Mouse (Mus musculus): ENCODE results near the gene Tiam2. TPM values are rescaled to one million over a fixed set of nuclear protein-coding genes. Genes with fewer than 3 reads are reported as not detected.

The Tiam2 gene
- polyA plus RNA-seq, 1 experiment = 0.58 TPM

DNA sequence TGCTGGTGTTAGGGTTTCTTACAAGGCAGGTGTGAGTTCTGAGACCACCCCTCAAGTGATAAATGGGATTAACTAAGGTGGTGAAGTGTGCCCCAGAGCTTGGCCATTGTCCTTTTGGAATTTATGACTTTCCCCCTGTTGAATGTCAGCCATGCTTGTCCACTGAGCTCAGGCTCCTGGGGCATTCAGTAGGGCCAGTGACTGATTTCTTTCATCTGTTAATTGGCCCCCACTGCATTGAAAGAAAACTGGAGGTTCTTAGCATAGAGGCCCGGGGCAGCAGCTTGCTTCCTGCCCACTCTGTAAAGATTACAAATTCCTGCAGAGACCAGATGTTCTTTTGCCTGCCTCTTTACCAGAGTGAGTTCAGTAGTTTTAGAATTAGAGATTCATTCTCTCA, 80.7 kb downstream of the Tiam2 start:
- Histone ChIP-seq H3K27ac (ENCODE audit: insufficient read depth, low read length) (no peak overlapping the region), H3K4me3 (ENCODE audit: extremely low read depth, insufficient read depth, insufficient read length) (no peak overlapping the region), H3K36me3 (ENCODE audit: control insufficient read depth, insufficient read depth, low read length) (no peaks in the 10 kb centered on the region), H3K27me3 (ENCODE audit: control insufficient read depth, insufficient read depth, low read length) (no peaks in the 10 kb centered on the region), H3K4me1 (ENCODE audit: control insufficient read depth, insufficient read depth, insufficient read length) (no peaks in the 10 kb centered on the region)
- whole genome bisulfite sequencing = 47% methylated on average over 1 of the region's 1 CpGs
- no peak for TF ChIP-seq POLR2A (IDR thresholded peaks at IDR 0.05; ENCODE audit: low read depth, low read length)
- TF ChIP-seq CTCF (IDR thresholded peaks at IDR 0.05; ENCODE audit: extremely low read depth, insufficient read depth, insufficient read length, insufficient replicate concordance) = no peak
- no peak for DNase-seq (ENCODE audit: low read depth in 1 of 2, low spot score in 2 of 2)

DNA sequence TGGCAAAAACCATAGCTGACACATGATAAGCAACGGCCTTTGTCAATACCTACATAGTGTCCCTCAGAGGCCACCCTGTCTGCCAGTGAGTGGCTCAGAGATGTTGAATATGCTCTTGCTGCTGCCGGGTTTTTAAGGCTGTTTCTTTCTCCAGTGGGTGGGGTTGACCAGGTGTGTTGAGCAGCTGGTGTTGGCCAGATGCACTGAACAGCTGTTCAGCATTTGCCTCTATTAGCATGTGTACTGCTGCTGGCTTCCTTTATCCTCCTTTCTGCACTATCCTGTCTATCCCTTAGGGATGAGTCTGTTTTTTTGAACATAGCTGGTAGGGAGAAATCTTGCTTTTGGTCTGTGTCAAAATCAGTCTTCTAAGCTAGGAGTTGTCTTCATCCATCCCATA, 83.9 kb downstream of the Tiam2 start:
- no peak for DNase-seq (ENCODE audit: low read depth in 1 of 2, low spot score in 2 of 2)
- H3K36me3 ChIP-seq (ENCODE audit: control insufficient read depth, insufficient read depth, low read length) = no peaks in the 10 kb centered on the region
- no peak overlapping the region for H3K4me3 ChIP-seq (ENCODE audit: extremely low read depth, insufficient read depth, insufficient read length)
- no peaks in the 10 kb centered on the region for H3K27me3 ChIP-seq (ENCODE audit: control insufficient read depth, insufficient read depth, low read length)
- 72% methylated on average over 2 of the region's 2 CpGs for WGBS
- no peak overlapping the region for H3K27ac ChIP-seq (ENCODE audit: insufficient read depth, low read length)
- H3K4me1 ChIP-seq (ENCODE audit: control insufficient read depth, insufficient read depth, insufficient read length) = no peaks in the 10 kb centered on the region
- no peak for TF ChIP-seq CTCF (IDR thresholded peaks at IDR 0.05; ENCODE audit: extremely low read depth, insufficient read depth, insufficient read length, insufficient replicate concordance)
- TF ChIP-seq POLR2A (IDR thresholded peaks at IDR 0.05; ENCODE audit: low read depth, low read length) = no peak

DNA sequence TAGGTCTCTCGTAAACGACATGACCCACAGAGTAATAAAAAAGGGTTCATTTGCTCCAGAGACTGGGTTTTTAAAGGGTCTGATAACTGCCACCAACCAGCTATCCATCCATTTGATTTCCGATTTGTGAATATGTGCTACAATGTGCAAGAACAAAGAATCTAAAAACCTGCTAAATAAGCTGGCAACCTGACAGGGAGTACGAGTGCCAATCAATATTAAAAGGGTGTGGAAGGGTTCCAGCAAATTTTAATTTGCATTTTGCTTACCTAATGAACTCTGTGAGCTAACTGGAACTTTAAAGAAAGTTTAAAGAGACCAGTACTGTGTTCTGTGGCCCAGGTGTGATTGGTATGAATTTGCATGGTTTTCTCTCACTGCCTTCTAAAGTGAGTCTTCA, 86.4 kb downstream of the Tiam2 start:
- 88% methylated on average over 4 of the region's 4 CpGs for WGBS
- Histone ChIP-seq H3K27me3 (ENCODE audit: control insufficient read depth, insufficient read depth, low read length) (no peaks in the 10 kb centered on the region), H3K4me1 (ENCODE audit: control insufficient read depth, insufficient read depth, insufficient read length) (no peaks in the 10 kb centered on the region), H3K36me3 (ENCODE audit: control insufficient read depth, insufficient read depth, low read length) (no peaks in the 10 kb centered on the region), H3K27ac (ENCODE audit: insufficient read depth, low read length) (no peak overlapping the region), H3K4me3 (ENCODE audit: extremely low read depth, insufficient read depth, insufficient read length) (no peak overlapping the region)
- no peak for DNase-seq (ENCODE audit: low read depth in 1 of 2, low spot score in 2 of 2)
- TF ChIP-seq CTCF (IDR thresholded peaks at IDR 0.05; ENCODE audit: extremely low read depth, insufficient read depth, insufficient read length, insufficient replicate concordance) (no peak), POLR2A (IDR thresholded peaks at IDR 0.05; ENCODE audit: low read depth, low read length) (no peak)

DNA sequence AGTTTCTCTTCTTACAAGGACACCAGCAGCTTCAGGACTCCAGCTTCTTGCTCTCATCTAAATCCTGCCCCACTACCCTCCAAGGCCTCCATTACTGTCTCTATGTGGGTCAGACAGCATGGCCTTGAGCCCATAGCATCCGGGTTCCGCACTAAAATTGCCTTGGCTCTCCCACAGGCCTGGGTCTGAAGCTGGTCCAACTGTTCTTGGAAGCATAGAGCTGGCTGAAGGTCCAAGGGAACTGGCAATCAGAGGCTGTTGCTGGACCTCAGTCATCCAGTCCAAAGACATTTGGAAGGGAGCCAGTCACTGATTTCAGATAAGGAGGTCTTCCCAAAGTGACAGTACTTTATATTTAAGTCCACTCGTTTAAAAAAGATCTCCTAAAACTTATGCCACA, 89.2 kb downstream of the Tiam2 start:
- TF ChIP-seq POLR2A (IDR thresholded peaks at IDR 0.05; ENCODE audit: low read depth, low read length) (no peak), CTCF (IDR thresholded peaks at IDR 0.05; ENCODE audit: extremely low read depth, insufficient read depth, insufficient read length, insufficient replicate concordance) (no peak)
- WGBS = 86% methylated on average over 3 of the region's 3 CpGs
- Histone ChIP-seq H3K27me3 (ENCODE audit: control insufficient read depth, insufficient read depth, low read length) (no peaks in the 10 kb centered on the region), H3K4me3 (ENCODE audit: extremely low read depth, insufficient read depth, insufficient read length) (no peak overlapping the region), H3K27ac (ENCODE audit: insufficient read depth, low read length) (no peak overlapping the region), H3K4me1 (ENCODE audit: control insufficient read depth, insufficient read depth, insufficient read length) (no peaks in the 10 kb centered on the region), H3K36me3 (ENCODE audit: control insufficient read depth, insufficient read depth, low read length) (no peaks in the 10 kb centered on the region)
- DNase-seq (ENCODE audit: low read depth in 1 of 2, low spot score in 2 of 2) = no peak

DNA sequence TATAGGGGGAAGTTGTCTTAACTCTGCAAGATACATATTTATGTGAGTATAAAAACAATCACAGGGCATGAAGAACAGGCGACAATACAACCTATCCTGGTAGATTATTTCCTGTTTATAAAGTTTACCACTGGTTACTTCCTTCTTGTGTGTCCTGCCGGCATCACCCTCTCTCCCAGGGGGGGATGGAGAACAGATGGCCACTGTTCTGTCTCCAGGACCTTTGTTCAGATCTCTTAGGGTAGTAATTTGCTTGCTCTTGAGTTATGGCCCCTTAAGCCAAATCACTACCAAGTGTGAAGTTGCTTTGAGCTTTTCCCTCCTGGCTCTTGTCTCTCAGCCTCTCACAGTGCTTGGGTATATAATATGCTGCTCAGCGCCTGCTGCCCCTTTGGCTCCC, 90.0 kb downstream of the Tiam2 start:
- TF ChIP-seq CTCF (IDR thresholded peaks at IDR 0.05; ENCODE audit: extremely low read depth, insufficient read depth, insufficient read length, insufficient replicate concordance) = no peak
- no peak for TF ChIP-seq POLR2A (IDR thresholded peaks at IDR 0.05; ENCODE audit: low read depth, low read length)
- Histone ChIP-seq H3K36me3 (ENCODE audit: control insufficient read depth, insufficient read depth, low read length) (no peaks in the 10 kb centered on the region), H3K27ac (ENCODE audit: insufficient read depth, low read length) (no peak overlapping the region), H3K4me3 (ENCODE audit: extremely low read depth, insufficient read depth, insufficient read length) (no peak overlapping the region), H3K27me3 (ENCODE audit: control insufficient read depth, insufficient read depth, low read length) (no peaks in the 10 kb centered on the region), H3K4me1 (ENCODE audit: control insufficient read depth, insufficient read depth, insufficient read length) (no peaks in the 10 kb centered on the region)
- 51% methylated on average over 3 of the region's 3 CpGs for whole genome bisulfite sequencing
- no peak for DNase-seq (ENCODE audit: low read depth in 1 of 2, low spot score in 2 of 2)

DNA sequence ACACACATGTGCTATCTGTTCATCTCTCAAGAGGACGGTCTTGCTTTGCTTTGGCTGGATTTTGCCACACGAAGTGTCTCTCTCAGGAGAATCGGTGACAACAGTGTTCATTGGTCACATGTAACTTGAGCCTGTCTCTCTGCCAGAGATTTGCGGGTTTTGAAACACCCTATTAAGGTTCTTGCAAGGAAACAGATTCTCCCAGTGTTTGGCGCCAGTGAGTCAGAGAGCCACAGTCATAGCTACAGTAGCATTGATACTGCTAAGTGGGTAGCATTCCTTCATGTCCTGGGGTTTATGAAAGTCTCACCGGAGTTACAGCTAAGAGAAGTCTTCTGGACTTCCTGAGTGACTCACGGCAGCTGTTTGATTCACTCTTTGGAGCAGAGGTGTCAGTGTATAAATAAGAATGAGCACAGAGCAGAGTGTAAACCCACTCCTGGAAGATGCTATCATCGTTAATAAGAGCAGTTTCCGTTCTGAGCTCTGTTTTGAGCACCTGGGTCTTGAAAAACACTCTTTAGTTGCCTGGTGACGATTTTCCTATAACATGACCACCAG, 93.1 kb downstream of the Tiam2 start:
- Histone ChIP-seq H3K4me3 (ENCODE audit: extremely low read depth, insufficient read depth, insufficient read length) (no peak overlapping the region), H3K4me1 (ENCODE audit: control insufficient read depth, insufficient read depth, insufficient read length) (no peaks in the 10 kb centered on the region), H3K27ac (ENCODE audit: insufficient read depth, low read length) (no peak overlapping the region), H3K36me3 (ENCODE audit: control insufficient read depth, insufficient read depth, low read length) (no peaks in the 10 kb centered on the region), H3K27me3 (ENCODE audit: control insufficient read depth, insufficient read depth, low read length) (no peaks in the 10 kb centered on the region)
- TF ChIP-seq POLR2A (IDR thresholded peaks at IDR 0.05; ENCODE audit: low read depth, low read length) (no peak), CTCF (IDR thresholded peaks at IDR 0.05; ENCODE audit: extremely low read depth, insufficient read depth, insufficient read length, insufficient replicate concordance) (no peak)
- DNase-seq (ENCODE audit: low read depth in 1 of 2, low spot score in 2 of 2) = no peak
- 80% methylated on average over 10 of the region's 10 CpGs for WGBS

DNA sequence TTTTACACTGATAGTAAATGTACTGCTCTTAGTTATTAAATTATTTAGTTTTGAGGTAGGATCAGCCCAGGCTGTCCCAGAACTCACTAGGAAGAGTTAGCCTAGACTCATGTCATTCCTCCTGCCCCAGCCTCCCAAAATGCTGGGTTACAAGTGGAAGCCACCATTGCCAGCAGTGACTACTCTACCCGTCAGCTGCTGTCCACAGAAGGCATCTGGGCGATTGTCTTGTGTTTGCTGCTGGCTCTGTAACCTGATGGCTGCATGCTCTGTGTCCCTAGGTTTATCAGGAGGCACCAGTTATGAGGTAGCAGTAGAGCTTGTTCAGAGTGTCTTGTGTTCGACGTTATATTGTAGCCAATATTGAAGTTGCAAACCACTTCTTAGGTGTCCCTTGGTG, 93.8 kb downstream of the Tiam2 start:
- no peaks in the 10 kb centered on the region for H3K27me3 ChIP-seq (ENCODE audit: control insufficient read depth, insufficient read depth, low read length)

More for the DNA sequence above, 93.8 kb downstream of the Tiam2 start:
- Histone ChIP-seq H3K27ac (ENCODE audit: insufficient read depth, low read length) (no peak overlapping the region), H3K4me3 (ENCODE audit: extremely low read depth, insufficient read depth, insufficient read length) (no peak overlapping the region), H3K4me1 (ENCODE audit: control insufficient read depth, insufficient read depth, insufficient read length) (no peaks in the 10 kb centered on the region), H3K36me3 (ENCODE audit: control insufficient read depth, insufficient read depth, low read length) (no peaks in the 10 kb centered on the region)
- 92% methylated on average over 4 of the region's 4 CpGs for WGBS
- TF ChIP-seq POLR2A (IDR thresholded peaks at IDR 0.05; ENCODE audit: low read depth, low read length) (no peak), CTCF (IDR thresholded peaks at IDR 0.05; ENCODE audit: extremely low read depth, insufficient read depth, insufficient read length, insufficient replicate concordance) (no peak)
- DNase-seq (ENCODE audit: low read depth in 1 of 2, low spot score in 2 of 2) = no peak
